Mouse (Mus musculus): ENCODE results near the gene Nup133. TPM values are rescaled to one million over a fixed set of nuclear protein-coding genes. Genes with fewer than 3 reads are reported as not detected.
A peak's percentile ranks its signal among the peaks of the same experiment; 100 is the strongest.
"Not testable (repeated sequence)": the region's sequence is repeated elsewhere in the genome, so short reads cannot be mapped to it uniquely, and the experiment has no call there.

Gene Nup133
- total RNA-seq (2015; ENCODE audit: low replicate concordance) (32.1 and 35.2 TPM in 2 replicates), total RNA-seq (2017; ENCODE audit: low replicate concordance) (46.0 and 49.7 TPM in 2 replicates)

DNA sequence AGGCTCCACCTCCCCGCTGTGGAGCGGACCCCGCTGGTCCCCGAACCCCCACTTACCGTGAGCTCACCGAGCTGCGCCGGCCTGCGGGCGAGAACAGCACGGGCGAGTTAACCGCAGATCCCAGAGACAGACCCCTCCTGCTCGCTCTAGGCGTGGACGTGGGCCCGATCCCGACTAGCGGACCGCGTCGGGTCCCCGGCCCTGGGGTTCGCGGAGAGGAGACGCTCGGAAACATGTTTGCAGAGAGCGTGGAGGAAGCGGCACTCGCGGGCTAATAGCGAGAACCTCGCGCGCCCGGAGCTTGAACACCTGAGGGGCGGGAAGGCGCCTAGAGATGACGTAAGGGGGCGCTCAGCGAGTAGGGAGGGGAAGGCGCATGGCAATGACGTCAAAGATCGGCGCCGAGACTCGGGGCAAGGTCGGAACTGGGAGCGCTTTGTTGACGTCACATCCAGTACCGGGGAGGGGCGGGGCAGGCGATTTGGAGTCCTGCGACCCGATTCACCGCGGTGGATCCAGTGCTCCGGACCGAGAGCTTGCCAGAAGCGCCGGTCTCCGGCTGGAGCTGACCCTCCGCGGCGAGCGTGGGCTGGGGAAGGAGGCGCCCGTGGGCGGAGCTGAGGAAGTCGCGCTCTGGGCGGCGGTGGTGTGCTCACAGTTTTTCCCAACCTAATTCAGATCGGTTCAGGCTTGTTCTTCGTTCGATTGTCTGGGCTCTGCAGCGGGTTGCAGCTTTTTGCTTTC lies at the start of gene Nup133:
Gene Nup133 (minus strand): TSS at position 324 of the 744 bp plus-strand sequence.
- ATAC-seq (replicated peaks; ENCODE audit: low FRiP score, poor library complexity, severe bottlenecking), result peak; percentile 73

DNA sequence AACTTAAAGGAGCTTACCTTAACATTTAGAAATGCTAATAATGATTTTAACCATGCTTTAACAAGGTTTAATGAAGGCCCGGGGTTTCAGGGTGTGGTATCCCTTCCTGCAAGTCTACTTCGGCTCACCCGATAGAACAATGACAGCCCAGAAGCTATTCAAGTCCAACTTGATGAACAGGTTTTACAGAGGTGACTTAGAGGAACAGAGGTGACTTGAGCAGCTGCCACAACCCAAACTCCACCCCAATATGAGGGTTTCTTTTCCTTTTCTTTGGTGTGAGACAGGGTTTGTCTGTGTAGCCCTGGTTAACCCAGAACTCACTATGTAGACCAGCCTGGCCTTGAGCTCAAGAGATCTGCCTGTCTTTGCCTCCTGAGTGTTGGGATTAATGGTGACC lies 44.9 kb upstream of the Nup133 start:
- ATAC-seq (replicated peaks; ENCODE audit: low FRiP score, poor library complexity, severe bottlenecking), result no peak

DNA sequence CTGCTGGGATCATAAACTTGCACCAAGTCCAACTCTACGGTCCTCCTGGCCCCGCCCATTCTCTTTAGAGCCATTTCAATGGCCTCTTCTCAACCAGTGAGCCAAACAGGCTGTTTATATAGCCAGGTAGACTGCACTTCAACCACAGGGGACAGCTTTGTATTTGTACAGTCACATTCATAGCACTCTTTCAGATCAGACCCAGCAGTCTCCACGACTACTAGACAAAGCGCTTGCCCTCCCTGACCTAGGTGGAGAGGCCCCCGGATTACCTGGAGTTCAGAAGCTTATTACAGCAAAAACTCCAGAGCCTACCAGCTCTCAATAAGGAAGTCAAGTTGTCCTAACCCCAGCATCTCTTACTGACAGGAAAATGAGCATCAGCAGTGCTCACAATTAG lies 44.5 kb upstream of the Nup133 start:
- ATAC-seq (replicated peaks; ENCODE audit: low FRiP score, poor library complexity, severe bottlenecking), result no peak

DNA sequence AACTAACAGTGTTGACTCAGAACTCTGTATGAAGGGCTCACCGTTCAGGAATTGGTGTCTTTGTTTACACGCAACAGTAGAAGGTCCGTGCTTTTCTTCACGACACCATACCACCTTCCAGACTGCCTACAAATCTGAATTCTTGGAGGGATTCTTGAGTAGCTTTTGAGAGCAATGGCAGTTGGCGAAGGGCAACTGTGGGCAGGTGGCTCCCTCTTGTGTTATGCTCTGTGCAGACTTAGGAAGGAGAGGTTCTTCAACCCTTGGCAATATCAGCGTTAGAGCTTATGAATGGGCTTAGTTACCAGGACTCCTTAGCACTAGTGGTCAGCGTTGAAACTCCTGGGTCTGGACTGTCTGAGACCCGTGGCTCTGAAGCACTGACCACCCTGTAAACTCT lies 43.5 kb upstream of the Nup133 start:
- peak; percentile 50 for ATAC-seq (replicated peaks; ENCODE audit: low FRiP score, poor library complexity, severe bottlenecking)

DNA sequence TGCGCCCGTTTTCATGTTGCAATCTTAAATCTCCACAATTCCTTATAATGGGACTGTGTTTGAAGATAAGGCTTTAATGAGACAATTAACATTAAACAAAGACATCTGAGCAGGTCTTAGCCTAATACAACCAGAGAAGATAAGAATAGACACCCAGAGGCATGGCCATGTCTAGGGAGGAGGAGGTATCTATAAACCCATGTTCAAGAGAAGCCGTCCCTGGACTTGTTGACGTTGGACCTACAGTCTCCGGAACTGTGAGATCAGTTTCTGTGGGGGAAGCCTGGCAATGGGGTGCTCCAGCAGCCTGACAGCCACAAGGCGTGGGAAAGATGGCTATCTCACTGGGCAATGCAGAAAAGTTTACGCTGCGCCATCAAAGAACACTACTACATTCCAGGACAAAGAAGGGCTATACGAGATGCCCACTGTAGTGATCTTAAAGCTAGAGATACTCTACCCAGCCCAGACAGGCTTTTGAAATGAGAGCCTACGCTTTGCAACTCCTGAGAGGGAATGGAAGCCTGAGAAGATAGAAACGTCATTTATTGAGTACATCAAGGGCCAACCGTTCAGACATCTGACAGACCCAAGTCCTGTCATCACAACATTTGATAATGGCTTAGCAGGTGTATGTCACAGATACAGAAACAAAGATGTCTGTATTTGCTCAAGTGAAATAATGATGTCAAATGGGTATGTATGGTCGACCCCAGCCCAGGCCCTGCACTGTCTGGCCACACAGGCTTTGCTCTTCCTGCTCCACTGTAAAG lies 41.4 kb upstream of the Nup133 start:
- ATAC-seq (replicated peaks; ENCODE audit: low FRiP score, poor library complexity, severe bottlenecking), result peak; percentile 45

DNA sequence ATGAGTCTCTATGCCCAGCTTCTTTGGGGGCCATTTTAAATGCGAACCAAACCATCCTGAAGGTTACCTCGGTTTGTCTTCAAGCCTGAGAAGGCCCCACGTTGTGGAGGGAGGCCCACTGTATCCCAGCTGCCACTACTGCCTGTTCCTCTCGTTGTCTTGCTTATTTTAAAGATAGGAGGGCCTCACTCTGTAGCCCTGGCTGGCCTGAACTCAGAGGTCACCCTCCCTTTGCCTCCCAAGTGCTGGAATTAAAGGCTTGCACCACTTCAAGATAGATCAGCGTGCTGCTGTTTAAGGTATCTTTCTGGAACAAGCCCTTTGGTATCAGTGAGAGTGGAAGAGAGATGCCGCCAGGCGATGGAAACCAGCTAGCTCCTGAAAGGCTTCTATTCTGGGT lies 40.1 kb upstream of the Nup133 start:
- ATAC-seq (replicated peaks; ENCODE audit: low FRiP score, poor library complexity, severe bottlenecking), result peak; percentile 44

DNA sequence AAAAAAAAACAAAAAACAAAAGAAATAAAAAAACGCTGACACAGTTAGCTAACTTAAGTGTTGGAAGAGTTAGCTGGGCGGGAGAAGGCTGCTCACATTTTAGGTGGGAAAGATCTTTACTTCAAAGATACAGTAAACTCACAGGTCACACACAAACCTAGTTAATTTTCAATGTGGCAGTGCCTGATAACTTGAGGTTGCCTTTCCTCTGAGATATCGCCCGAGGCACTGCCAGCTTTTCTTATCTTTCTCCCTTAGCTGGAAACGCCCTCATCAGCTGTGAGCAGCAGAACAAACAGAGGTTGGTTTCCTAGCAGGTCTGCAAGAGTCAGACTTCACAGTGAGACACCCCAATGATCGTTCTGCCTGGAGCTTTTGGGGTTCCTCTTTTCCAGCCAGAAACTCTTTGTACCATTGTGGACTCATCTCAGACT lies 39.6 kb upstream of the Nup133 start:
- ATAC-seq (replicated peaks; ENCODE audit: low FRiP score, poor library complexity, severe bottlenecking), result peak; percentile 83

DNA sequence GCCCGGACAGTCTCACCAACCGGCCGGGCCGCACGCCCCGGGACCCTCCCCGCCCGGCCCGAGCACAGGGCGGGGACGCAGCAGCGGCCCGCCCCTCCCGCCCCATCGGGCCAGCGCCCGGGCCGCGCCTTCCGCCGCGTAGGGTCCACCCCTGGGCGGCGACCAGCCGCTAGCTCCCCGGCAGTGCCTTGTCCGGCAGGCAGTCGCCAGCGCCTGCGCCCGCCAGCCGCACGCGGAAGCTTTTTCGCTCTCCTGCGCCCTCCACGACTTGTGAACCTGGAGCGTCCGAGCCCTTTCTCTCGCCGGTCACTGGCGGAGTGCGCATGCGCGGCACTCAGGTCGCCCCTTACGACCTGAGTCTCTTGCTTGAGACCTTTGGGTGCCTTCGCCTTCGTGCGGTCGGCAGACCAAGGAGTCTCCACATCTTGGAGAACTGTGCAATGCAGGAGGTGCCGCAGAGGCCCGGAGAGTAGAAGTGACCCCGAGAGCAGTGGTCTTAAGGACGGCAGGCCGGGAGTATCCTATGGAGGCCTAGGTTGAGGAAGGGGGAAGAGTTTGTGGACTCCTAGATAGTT lies 33.8 kb upstream of the Nup133 start, which contains the start of gene Abcb10:
Gene Abcb10 (minus strand): TSS at position 297 of the 575 bp plus-strand sequence.
- peak; percentile 69 for ATAC-seq (replicated peaks; ENCODE audit: low FRiP score, poor library complexity, severe bottlenecking)

DNA sequence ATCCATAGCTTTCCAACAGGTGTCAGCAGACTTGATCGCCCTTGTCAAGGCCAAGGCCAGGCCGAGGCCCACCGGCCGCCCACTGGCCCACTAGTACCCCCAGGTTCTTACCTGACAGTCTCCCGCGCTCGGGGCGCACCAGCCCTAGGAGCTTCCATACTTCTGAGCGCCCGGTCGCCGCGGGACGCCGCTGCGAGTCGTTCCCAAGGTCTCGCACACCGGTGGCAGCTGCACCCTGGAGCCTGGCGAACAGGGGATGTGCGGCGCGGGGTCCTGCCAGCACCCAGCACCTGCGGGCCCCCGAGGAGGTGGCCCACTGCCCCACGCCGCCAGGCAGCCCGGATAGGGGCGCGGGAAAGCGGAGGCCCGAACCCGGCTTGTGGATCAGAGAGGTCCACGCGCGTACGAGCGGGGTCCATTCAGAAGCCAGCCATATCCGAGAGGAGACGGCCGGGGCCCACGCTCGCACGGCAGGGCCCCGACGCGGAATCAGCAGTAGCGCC lies 33.3 kb upstream of the Nup133 start:
- ATAC-seq (replicated peaks; ENCODE audit: low FRiP score, poor library complexity, severe bottlenecking), result no peak

DNA sequence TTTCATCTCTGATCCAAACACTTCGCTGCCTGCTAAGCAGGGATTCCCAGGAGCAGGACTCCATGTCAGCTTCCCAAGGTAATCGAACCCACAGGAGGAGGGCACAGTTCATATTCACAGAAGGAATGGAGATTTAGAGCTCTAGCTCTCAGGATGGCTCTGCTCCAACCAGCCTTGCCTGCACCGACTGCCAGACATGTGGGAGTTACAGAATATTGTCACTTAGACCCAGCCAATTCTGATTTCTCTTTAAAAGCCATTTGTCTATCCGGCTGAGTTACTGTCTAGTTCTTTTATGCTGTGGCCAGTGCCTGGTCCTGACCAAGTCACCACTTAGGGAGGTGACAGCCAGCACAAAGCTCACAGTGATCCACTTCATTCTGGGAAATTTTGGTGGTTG lies 32.6 kb upstream of the Nup133 start:
- ATAC-seq (replicated peaks; ENCODE audit: low FRiP score, poor library complexity, severe bottlenecking), result no peak

DNA sequence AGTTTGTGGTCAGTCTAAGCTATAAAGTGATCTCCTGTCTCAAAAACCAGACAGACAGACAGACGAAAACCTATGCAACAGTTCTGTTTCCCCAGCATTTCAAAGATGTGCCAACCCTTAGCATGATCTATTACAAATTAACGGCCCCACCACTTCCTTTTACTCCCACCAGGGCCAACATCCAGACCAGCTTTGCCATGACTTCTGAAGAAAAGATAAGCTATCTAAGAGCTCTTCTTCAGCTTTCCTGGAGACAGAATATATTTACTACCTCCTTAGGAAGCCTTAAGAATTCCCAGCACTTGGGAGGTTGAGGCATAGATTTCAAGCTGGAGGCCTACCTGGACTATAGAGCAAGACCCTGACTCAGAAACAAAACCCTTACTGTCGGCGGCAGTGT lies 31.2 kb upstream of the Nup133 start:
- no peak for ATAC-seq (replicated peaks; ENCODE audit: low FRiP score, poor library complexity, severe bottlenecking)

DNA sequence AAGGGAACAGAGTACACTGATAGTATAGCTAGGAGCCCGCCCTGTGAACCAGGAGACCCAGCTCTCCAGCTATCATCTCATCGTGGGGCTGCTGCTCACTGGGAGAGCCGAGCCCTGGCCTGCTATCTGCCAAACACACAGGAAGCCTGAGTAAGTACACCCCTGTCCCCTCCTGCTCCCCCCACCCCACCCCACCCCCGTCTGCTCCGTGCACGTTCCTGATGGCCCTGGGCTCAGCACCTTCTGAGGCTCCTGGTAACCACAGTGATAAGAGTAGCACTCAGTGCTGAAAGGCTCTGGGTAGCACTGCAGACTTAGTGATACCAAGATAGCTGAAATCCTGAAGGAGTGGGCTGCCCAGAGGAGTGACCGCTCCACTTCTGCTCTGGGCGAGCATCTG lies 29.9 kb upstream of the Nup133 start:
- ATAC-seq (replicated peaks; ENCODE audit: low FRiP score, poor library complexity, severe bottlenecking), result peak; percentile 67

DNA sequence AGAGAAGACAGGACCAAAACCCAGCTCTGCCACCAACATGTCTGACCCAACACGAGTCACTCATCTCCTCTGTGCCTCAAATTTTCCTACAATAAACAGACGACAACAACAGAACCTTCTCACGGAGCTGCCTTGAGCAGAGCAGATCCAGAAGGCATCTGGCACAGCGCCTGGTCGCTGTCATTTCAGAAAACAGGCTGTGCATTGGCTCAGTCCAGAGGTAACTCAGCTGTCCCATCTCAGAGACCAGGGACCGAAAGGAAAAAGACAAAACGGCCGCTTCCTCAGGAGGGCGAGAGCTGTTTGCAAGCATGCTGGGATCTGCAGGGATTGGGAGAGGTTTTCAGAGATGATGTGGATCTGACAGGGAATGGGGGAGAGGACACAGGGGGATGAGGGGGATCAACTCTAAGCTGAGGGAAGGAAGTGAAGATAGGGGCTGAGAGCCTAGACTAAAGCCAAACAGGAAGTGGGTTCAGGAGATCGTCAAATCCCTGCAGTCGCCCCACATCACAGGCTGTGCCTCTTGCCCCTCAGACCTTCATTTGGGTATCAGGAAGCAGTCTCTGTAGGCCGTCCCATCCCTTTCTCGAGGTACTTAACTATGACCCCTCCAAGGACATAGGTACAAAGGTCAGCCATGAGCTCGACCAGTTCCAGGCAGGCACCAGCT lies 29.2 kb upstream of the Nup133 start:
- no peak for ATAC-seq (replicated peaks; ENCODE audit: low FRiP score, poor library complexity, severe bottlenecking)

DNA sequence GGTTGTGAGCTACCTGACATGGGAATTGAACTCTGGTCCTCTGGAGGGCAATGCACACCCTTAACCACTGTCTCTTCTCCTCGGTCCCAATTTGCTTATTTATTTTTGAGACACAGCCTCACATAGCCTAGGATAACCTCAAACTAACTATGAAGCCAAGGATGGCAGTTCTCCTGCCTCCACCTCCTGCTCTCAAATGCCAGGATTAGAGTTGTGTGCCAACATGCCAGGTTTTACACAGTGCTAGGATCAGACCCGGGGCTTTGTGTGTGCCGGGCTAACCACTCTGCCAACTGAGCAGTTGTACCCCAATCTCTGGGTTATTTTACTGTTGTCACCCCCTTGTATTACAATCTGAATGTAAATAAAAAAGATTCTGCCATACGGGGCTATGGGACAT lies 28.4 kb upstream of the Nup133 start:
- ATAC-seq (replicated peaks; ENCODE audit: low FRiP score, poor library complexity, severe bottlenecking), result no peak

DNA sequence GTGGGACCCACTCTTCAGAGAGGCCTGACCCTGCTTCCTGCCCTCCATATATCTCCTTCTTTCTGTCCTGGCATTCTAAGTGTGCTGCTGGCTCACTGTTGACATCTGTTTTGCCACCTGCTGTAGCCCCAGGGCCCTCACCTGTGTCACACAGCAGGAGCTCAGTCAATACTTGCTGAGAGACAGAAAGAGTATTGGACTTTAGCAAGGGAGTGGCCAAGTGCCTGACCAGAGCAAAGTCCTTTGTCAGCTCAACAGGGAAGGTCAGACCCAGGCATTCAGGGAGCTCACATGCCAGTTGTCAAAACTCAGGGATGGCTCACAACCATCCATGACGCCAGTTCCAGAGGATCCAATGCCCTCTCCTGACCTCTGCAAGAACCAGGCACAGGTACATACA lies 24.4 kb upstream of the Nup133 start:
- ATAC-seq (replicated peaks; ENCODE audit: low FRiP score, poor library complexity, severe bottlenecking), result no peak

DNA sequence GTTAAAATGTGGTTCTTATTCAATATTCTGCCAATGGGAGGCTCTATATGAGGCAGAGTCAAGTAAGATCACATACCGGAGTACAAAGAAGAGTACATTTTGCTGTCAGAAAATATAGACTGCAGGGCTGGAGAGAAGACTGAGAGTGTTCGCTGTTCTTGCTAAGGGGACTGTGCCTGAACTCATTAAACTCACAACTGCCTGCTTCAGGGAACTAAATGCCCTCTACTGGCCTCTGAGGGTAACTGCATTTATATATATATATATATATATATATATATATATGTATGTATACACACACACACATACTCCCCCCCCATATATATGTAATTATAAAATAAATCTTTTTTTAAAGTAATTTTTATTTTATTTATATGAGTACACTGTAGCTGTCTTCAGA lies 17.8 kb upstream of the Nup133 start:
- ATAC-seq (replicated peaks; ENCODE audit: low FRiP score, poor library complexity, severe bottlenecking), result no peak

DNA sequence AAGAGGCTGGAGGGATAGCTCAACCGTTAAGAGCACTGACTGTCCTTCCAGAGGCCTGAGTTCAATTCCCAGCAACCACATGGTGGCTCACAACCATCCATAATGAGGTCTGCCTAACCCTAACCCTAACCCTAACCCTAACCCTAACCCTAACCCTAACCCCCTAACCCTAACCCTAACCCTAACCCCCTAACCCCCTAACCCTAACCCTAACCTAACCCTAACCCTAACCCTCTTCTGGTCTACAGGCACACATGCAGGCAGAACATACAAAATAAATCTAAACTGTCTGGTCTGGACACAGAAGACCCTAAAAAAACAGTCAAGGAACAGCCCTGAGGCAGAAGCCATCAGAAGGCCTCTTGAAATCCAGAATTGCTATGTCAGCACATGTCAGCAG lies 12.3 kb upstream of the Nup133 start:
- no peak for ATAC-seq (replicated peaks; ENCODE audit: low FRiP score, poor library complexity, severe bottlenecking)

DNA sequence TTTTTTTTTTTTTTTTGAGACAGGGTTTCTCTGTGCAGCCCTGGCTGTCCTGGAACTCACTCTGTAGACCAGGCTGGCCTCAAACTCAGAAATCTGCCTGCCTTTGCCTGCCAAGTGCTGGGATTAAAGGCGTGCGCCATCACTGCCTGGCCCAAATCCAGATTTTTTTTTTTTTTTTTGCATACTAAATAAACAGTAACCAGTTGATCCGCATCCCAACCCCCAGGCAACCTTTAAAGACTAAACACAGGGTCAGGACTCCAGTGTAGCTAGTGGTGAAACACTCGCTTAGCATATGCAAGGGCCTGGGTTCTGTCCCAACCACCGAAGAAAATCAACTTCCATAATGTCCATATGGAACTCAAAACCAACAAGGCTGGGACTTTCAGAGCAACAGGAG lies 11.5 kb upstream of the Nup133 start:
- ATAC-seq (replicated peaks; ENCODE audit: low FRiP score, poor library complexity, severe bottlenecking), result not testable (repeated sequence)

DNA sequence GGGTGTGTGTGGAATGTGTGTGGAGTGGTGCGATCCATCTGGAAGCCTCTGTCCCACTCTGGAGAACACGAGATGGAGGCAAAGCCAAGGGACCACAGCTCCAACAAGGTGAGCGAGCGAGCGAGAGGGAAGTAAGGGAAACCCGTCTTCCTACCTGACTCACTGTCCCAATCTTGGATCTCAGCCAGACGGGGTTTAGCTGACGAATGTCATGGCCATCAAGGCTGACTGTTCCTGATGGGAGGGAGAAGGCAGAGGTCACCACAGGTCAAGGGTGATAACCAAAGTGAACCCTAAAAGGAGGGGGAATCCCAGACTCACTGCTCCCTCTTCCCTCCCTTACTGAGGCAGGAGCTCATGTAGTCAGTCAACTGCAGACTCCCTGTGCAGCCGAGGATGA lies 11.0 kb upstream of the Nup133 start:
- ATAC-seq (replicated peaks; ENCODE audit: low FRiP score, poor library complexity, severe bottlenecking), result no peak; the same call in 1 of the 2 replicates

DNA sequence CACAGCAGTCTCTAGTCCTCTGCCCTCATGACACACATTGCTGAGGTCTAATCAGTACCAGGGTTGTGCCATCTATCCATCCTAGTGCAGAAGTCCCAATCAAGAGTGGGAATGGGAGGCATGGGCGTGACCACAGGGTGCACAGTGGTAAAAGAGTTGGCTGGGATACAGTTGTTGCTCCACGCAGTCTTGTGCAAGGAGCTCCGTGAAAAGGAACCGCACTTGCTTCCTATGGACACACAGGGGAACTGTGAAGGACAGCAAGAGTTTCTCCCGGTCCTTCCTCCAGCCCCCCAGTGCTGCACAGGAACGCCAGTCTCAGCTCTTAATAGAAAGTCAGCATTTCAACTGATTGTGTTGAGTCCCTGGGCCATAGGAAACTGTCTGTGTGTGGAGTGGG lies 10.4 kb upstream of the Nup133 start:
- ATAC-seq (replicated peaks; ENCODE audit: low FRiP score, poor library complexity, severe bottlenecking), result no peak

All from erythroid progenitor cell, adult 5-6 weeks (primary cell).